Mouse (Mus musculus) hindbrain, embryonic 16.5 days (tissue): ENCODE results near the gene Exoc4. TPM values are rescaled to one million over a fixed set of nuclear protein-coding genes. Genes with fewer than 3 reads are reported as not detected.

ENCODE experiments used
- ATAC-seq: fragments of 200-750 bp; cut with Nextera tagmentation; 2 replicates; pipeline ENCODE4 v1.8.0; 2017; ENCODE audit warnings: moderate TSS enrichment, moderate library complexity
- H3K27ac ChIP-seq: fragments of 300-500 bp; sonication (generic); 2 replicates; pipeline ENCODE4 v1.5.1; 2014; ENCODE audit warnings: low read depth, mild to moderate bottlenecking, control low read depth, low read length, moderate library complexity
- H3K27me3 ChIP-seq: fragments of 300-500 bp; sonication (generic); replicated peaks from 2 replicates; pipeline ENCODE4 v1.6.1; 2014; ENCODE audit warnings: low read length; ENCODE audit not compliant: control insufficient read depth, insufficient read depth
- H3K36me3 ChIP-seq: fragments of 300-500 bp; sonication (generic); 2 replicates; pipeline ENCODE4 v1.6.1; 2014; ENCODE audit warnings: mild to moderate bottlenecking, low read length, moderate library complexity, mixed read lengths; ENCODE audit not compliant: control insufficient read depth, insufficient read depth
- H3K4me1 ChIP-seq: fragments of 300-500 bp; sonication (generic); 2 replicates; pipeline ENCODE4 v1.6.1; 2014; ENCODE audit warnings: low read depth, low read length; ENCODE audit not compliant: control insufficient read depth, insufficient read depth
- H3K4me2 ChIP-seq: fragments of 300-500 bp; sonication (generic); 2 replicates; pipeline ENCODE4 v1.6.1; 2014; ENCODE audit warnings: mild to moderate bottlenecking, low read length, control low read depth, moderate library complexity
- H3K4me3 ChIP-seq: fragments of 300-500 bp; sonication (generic); 2 replicates; pipeline ENCODE4 v1.5.1; 2014; ENCODE audit warnings: mild to moderate bottlenecking, low read length, control low read depth, moderate library complexity
- H3K9ac ChIP-seq: fragments of 300-500 bp; sonication (generic); 2 replicates; pipeline ENCODE4 v1.6.1; 2014; ENCODE audit warnings: low read depth, mild to moderate bottlenecking, control low read depth, low read length, moderate library complexity
- H3K9me3 ChIP-seq: fragments of 300-500 bp; sonication (generic); 2 replicates; pipeline ENCODE4 v1.6.1; 2014; ENCODE audit warnings: mild to moderate bottlenecking, low read length, moderate library complexity; ENCODE audit not compliant: control insufficient read depth
- WGBS: fragments of 180-500 bp; shearing (Covaris S2); extraction: QIAGEN DNeasy Blood & Tissue Kit; methylation state at CpG from one replicate; pipeline ENCODE4 v1.1.7; 2014; 5-methylcytosine and 5-hydroxymethylcytosine counted together
- polyA plus RNA-seq: library from polyadenylated mRNA; unstranded; fragments of >200 nt; fragmentation: Nextera tagmentation; extraction: Ambion mirVana; gene quantifications from 2 replicates; pipeline ENCODE4 v1.2.1, GENCODE M21; 2015

Gene Exoc4
- polyA plus RNA-seq, 1 experiment from 2014 or later: 46.0 TPM

- H3K9ac ChIP-seq: no peak overlapping the region
- no peaks in the 10 kb centered on the region for H3K27me3 ChIP-seq
- no peaks in the 10 kb centered on the region for H3K36me3 ChIP-seq
- H3K9me3 ChIP-seq: no peaks in the 10 kb centered on the region
- no peak overlapping the region for H3K4me3 ChIP-seq
- no peak for ATAC-seq
- H3K27ac ChIP-seq: no peak overlapping the region
- no peak overlapping the region for H3K4me2 ChIP-seq
- 69% methylated on average over 4 of the region's 4 CpGs for WGBS
- no peaks in the 10 kb centered on the region for H3K4me1 ChIP-seq
Measured at GRCm38 (mm10) chr6:33763245-33763644, 514.4 kb downstream of the Exoc4 start.

- peak; percentile 50; the same call in 1 of the 2 replicates for ATAC-seq
- H3K27ac ChIP-seq: no peak overlapping the region
- H3K27me3 ChIP-seq: no peaks in the 10 kb centered on the region
- no peak overlapping the region for H3K4me2 ChIP-seq
- H3K4me3 ChIP-seq: no peak overlapping the region
- no peaks in the 10 kb centered on the region for H3K4me1 ChIP-seq
- H3K36me3 ChIP-seq: no peaks in the 10 kb centered on the region
- 26% methylated on average over 3 of the region's 3 CpGs for whole genome bisulfite sequencing
- H3K9ac ChIP-seq: no peak overlapping the region
- no peaks in the 10 kb centered on the region for H3K9me3 ChIP-seq
Measured at GRCm38 (mm10) chr6:33763970-33764369, 515.1 kb downstream of the Exoc4 start.

GRCm38 (mm10) chr6:33769251-33769650 is 520.4 kb downstream of the Exoc4 start:
- no peak for ATAC-seq
- Histone ChIP-seq H3K4me2 (no peak overlapping the region), H3K9me3 (no peaks in the 10 kb centered on the region), H3K9ac (no peak overlapping the region), H3K27me3 (no peaks in the 10 kb centered on the region), H3K4me3 (no peak overlapping the region), H3K27ac (no peak overlapping the region), H3K36me3 (no peaks in the 10 kb centered on the region), H3K4me1 (no peaks in the 10 kb centered on the region)
- WGBS: 69% methylated on average over 3 of the region's 3 CpGs

GRCm38 (mm10) chr6:33770021-33770420 is 521.1 kb downstream of the Exoc4 start:
- Histone ChIP-seq H3K27me3 (no peaks in the 10 kb centered on the region), H3K4me2 (no peak overlapping the region), H3K27ac (no peak overlapping the region), H3K9ac (no peak overlapping the region), H3K36me3 (no peaks in the 10 kb centered on the region), H3K4me1 (no peaks in the 10 kb centered on the region), H3K4me3 (no peak overlapping the region), H3K9me3 (no peaks in the 10 kb centered on the region)
- no peak for ATAC-seq
- WGBS: 59% methylated on average over 2 of the region's 2 CpGs

GRCm38 (mm10) chr6:33772551-33773315 is 523.8 kb downstream of the Exoc4 start:
- Histone ChIP-seq H3K4me2 (no peak overlapping the region), H3K4me3 (no peak overlapping the region), H3K9ac (no peak overlapping the region), H3K4me1 (no peaks in the 10 kb centered on the region), H3K27ac (no peak overlapping the region), H3K36me3 (no peaks in the 10 kb centered on the region), H3K27me3 (no peaks in the 10 kb centered on the region), H3K9me3 (no peaks in the 10 kb centered on the region)
- WGBS: 57% methylated on average over 9 of the region's 9 CpGs
- no peak for ATAC-seq

- H3K4me1 ChIP-seq: 0 out of 2 replicates have a peak, but pooled peaks cover 2% of the 10 kb centered on the region
- no peaks in the 10 kb centered on the region for H3K36me3 ChIP-seq
- no peaks in the 10 kb centered on the region for H3K27me3 ChIP-seq
- no peak overlapping the region for H3K4me2 ChIP-seq
- H3K9ac ChIP-seq: no peak overlapping the region
- H3K27ac ChIP-seq: no peak overlapping the region
- ATAC-seq: no peak
- H3K4me3 ChIP-seq: no peak overlapping the region
- 84% methylated on average over 2 of the region's 2 CpGs for WGBS
- no peaks in the 10 kb centered on the region for H3K9me3 ChIP-seq
Measured at GRCm38 (mm10) chr6:33792604-33793003, 543.7 kb downstream of the Exoc4 start.

- H3K27me3 ChIP-seq: no peaks in the 10 kb centered on the region
- H3K27ac ChIP-seq: no peak overlapping the region
- H3K4me2 ChIP-seq: no peak overlapping the region
- H3K36me3 ChIP-seq: no peaks in the 10 kb centered on the region
- no peak for ATAC-seq
- 92% methylated on average over 3 of the region's 3 CpGs for whole genome bisulfite sequencing
- H3K4me3 ChIP-seq: no peak overlapping the region
- no peaks in the 10 kb centered on the region for H3K9me3 ChIP-seq
- H3K9ac ChIP-seq: no peak overlapping the region
- no peaks in the 10 kb centered on the region for H3K4me1 ChIP-seq
Measured at GRCm38 (mm10) chr6:33801254-33801653, 552.4 kb downstream of the Exoc4 start.

- H3K27ac ChIP-seq: no peak overlapping the region
- no peaks in the 10 kb centered on the region for H3K27me3 ChIP-seq
- H3K9ac ChIP-seq: no peak overlapping the region
- no peak overlapping the region for H3K4me3 ChIP-seq
- no peak for ATAC-seq
- H3K4me1 ChIP-seq: no peaks in the 10 kb centered on the region
- 23% methylated on average over 3 of the region's 3 CpGs for WGBS
- no peaks in the 10 kb centered on the region for H3K9me3 ChIP-seq
- H3K4me2 ChIP-seq: no peak overlapping the region
- H3K36me3 ChIP-seq: no peaks in the 10 kb centered on the region
Measured at GRCm38 (mm10) chr6:33803481-33804098, 554.7 kb downstream of the Exoc4 start.

- no peak overlapping the region for H3K9ac ChIP-seq
- no peak overlapping the region for H3K4me3 ChIP-seq
- no peaks in the 10 kb centered on the region for H3K27me3 ChIP-seq
- ATAC-seq: no peak
- 50% methylated on average over 2 of the region's 2 CpGs for WGBS
- H3K36me3 ChIP-seq: no peaks in the 10 kb centered on the region
- no peaks in the 10 kb centered on the region for H3K4me1 ChIP-seq
- no peak overlapping the region for H3K4me2 ChIP-seq
- no peak overlapping the region for H3K27ac ChIP-seq
- no peaks in the 10 kb centered on the region for H3K9me3 ChIP-seq
Measured at GRCm38 (mm10) chr6:33804775-33805174, 555.9 kb downstream of the Exoc4 start.
